Mouse (Mus musculus) embryo, embryonic 9.5 days (tissue): ENCODE results near the gene Gna13.

Experiments used
- DNase-seq: peaks from one replicate; pipeline ENCODE4 v3.0.0-alpha.2; 2017; ENCODE audit errors: extremely low spot score

Gene Gna13

GRCm38 (mm10) chr11:109375412-109375811, 12.8 kb downstream of the Gna13 start:
- no peak for DNase-seq

- DNase-seq, result no peak
These were observed 14.0 kb downstream of the Gna13 start for GRCm38 (mm10) chr11:109376484-109377143.

- no peak for DNase-seq
These were observed 14.8 kb downstream of the Gna13 start for GRCm38 (mm10) chr11:109377477-109377876.

- no peak for DNase-seq
These were observed 15.4 kb downstream of the Gna13 start for GRCm38 (mm10) chr11:109378051-109378450.

- no peak for DNase-seq
These were observed 18.0 kb downstream of the Gna13 start for GRCm38 (mm10) chr11:109380662-109381061.

GRCm38 (mm10) chr11:109385296-109385695, 22.7 kb downstream of the Gna13 start:
- no peak for DNase-seq

- no peak for DNase-seq
These were observed 26.4 kb downstream of the Gna13 start for GRCm38 (mm10) chr11:109389046-109389445.

GRCm38 (mm10) chr11:109391200-109391599, 28.6 kb downstream of the Gna13 start:
- no peak for DNase-seq

GRCm38 (mm10) chr11:109391760-109392159, 29.1 kb downstream of the Gna13 start:
- peak; percentile 14 for DNase-seq

GRCm38 (mm10) chr11:109392601-109393000, 30.0 kb downstream of the Gna13 start:
- no peak for DNase-seq

- DNase-seq, result no peak
These were observed 32.1 kb downstream of the Gna13 start for GRCm38 (mm10) chr11:109394758-109395157.

- DNase-seq, result no peak
These were observed 32.7 kb downstream of the Gna13 start for GRCm38 (mm10) chr11:109395291-109395690.

GRCm38 (mm10) chr11:109406431-109406830, 43.8 kb downstream of the Gna13 start:
- no peak for DNase-seq

GRCm38 (mm10) chr11:109410197-109410980, 47.8 kb downstream of the Gna13 start:
- no peak for DNase-seq

GRCm38 (mm10) chr11:109413617-109414016, 51.0 kb downstream of the Gna13 start, which contains the start of gene 9930022D16Rik:
Gene 9930022D16Rik, plus strand, starts transcription at chr11:109413917.
- DNase-seq, result no peak

GRCm38 (mm10) chr11:109414802-109415201, 52.2 kb downstream of the Gna13 start:
- no peak for DNase-seq

GRCm38 (mm10) chr11:109416709-109417420, 54.2 kb downstream of the Gna13 start:
- DNase-seq, result no peak

GRCm38 (mm10) chr11:109417472-109418040, 54.9 kb downstream of the Gna13 start:
- no peak for DNase-seq

- DNase-seq, result no peak
These were observed 56.8 kb downstream of the Gna13 start for GRCm38 (mm10) chr11:109419461-109419860.

- DNase-seq, result no peak
These were observed 57.4 kb downstream of the Gna13 start for GRCm38 (mm10) chr11:109419961-109420566.

GRCm38 (mm10) chr11:109420567-109420962, 57.9 kb downstream of the Gna13 start:
- DNase-seq, result no peak

GRCm38 (mm10) chr11:109421205-109421604, 58.6 kb downstream of the Gna13 start:
- no peak for DNase-seq
